Mouse (Mus musculus) gastrocnemius, postnatal 4 days (tissue): ENCODE data around the gene Gnpda2. TPM values are rescaled to one million over a fixed set of nuclear protein-coding genes. Genes with fewer than 3 reads are reported as not detected.

Experiments
- DNase-seq, 2 experiments: peaks; one replicate each; pipeline ENCODE4 v3.0.0; 2021 to 2022; ENCODE audit warnings: low spot score in 2 of 2, mixed read lengths in 2 of 2
- long read RNA-seq, 2 experiments: library from polyadenylated mRNA; stranded (forward); transcript quantifications; one replicate each; pipeline ENCODE4 v2.0.0; 2021
- total RNA-seq, 2 experiments: library from RNA; stranded (reverse); gene quantifications; 2 replicates each; pipeline ENCODE4 v1.2.3; 2021

Gnpda2 gene
- total RNA-seq, result 10 to 100 TPM; 10.2 to 11.2 TPM
- long read RNA-seq, experiment 1, transcript Gnpda2-201 (7 exons, 1,894 nt), result major isoform, 11 of 16 reads
- long read RNA-seq, experiment 1, partial matches to known transcripts, result 2 of 16 reads
- long read RNA-seq, experiment 1, other reads (novel, unspliced or antisense), result 3 of 16 reads
- long read RNA-seq, experiment 2, transcript Gnpda2-201 (7 exons, 1,894 nt), result major isoform, 18 of 21 reads
- long read RNA-seq, experiment 2, partial matches to known transcripts, result 0 of 21 reads
- long read RNA-seq, experiment 2, other reads (novel, unspliced or antisense), result 2 of 21 reads

- peak; percentile 67 to 83 for DNase-seq
Measured at GRCm38 (mm10) chr5:69591640-69592461, at the start of gene Gnpda2. Gene Gnpda2 (minus strand): TSS chr5:69592340.

DNA sequence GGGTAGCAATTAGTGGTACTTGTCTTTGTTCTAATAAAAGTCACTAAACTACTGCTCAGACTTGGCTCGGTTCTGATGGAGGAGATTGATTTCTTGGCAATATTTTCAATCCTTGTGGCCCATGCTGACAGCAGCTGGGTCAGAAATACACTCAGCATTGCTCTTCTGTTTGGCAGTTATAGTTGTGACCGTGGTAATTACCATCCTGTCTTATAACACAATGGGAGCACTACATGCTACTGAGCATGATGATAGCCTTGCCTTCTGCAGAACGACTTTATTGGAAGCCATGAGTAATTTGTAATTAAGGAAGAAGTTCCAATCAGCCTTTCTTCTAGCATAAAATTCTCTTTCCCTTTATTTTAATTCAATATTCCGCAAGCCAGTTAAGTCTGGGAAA, 42.6 kb upstream of the Gnpda2 start:
- no peak for DNase-seq

DNA sequence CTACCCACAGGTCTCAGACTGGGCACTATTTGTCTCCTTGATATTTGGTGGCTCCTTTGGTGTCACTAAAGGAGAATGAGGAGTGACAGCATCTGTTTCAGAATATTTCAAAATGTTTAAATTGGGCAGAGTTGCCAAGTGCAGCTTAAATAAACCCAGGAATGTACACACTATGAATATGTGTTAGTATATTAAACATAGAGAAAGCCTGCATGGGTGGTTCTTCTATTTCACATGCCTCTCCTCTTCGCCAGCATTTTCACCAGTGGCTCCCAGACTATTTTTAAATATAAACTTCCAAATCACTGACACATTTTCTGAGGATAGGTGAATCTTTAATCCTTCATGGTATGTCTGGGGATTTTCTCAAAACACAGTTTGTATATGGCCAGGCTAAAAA, 28.8 kb upstream of the Gnpda2 start:
- no peak for DNase-seq

GRCm38 (mm10) chr5:69613209-69613796, 21.2 kb upstream of the Gnpda2 start:
- no peak for DNase-seq

GRCm38 (mm10) chr5:69601027-69601426, 8.9 kb upstream of the Gnpda2 start:
- no peak for DNase-seq

DNA sequence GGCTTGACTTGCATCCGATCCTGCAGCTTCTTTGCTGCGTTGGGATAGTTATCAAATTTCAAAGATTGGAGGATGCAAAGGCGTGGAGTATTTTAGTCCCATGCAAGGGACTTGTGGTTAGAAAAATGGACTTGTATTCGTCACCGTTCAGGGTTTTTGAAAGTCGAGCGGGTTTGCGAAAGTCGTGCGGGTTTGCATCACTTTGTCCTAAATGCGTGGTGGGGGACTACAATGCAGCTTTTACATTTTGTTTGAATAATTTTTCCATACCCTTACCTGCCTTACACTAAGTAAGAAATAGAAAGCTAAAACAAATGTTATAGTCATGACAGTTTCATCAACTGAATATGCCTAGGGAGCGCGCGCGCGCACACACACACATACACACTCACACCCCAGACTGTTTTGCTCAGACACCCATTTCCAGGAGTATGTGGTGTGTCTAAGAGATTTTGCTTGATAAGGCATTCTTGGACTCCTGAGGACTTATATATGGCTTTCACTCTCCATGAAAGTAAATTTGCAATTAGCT, 34.7 kb downstream of the Gnpda2 start:
- DNase-seq, result no peak

- peak; percentile 92 to 94 for DNase-seq
Measured at GRCm38 (mm10) chr5:69556628-69557403, 35.3 kb downstream of the Gnpda2 start, which contains the start of gene Guf1. Gene Guf1 (plus strand): TSS chr5:69556923.

DNA sequence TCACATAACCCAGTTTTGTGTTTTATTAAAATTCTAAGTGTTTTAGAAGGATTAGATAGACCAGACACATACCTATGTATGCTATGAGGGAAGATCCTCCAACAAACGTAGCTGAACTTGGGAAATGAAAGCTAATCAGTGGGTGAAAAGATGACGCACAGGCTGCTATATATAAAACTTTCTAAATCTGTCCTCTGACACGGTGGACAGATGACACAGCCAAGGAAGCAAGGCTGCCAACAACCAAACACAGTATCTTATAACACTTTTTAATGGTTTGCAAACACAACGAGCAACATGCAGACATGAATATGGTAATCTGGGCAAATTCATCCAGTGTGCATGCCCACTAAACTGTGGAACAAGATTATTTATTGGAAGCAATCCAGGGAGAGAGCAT, 49.7 kb downstream of the Gnpda2 start, which contains the start of gene Yipf7:
Gene Yipf7 (minus strand): TSS at position 160 of the 400 bp plus-strand sequence.
- DNase-seq, result no peak

- no peak for DNase-seq
Measured at GRCm38 (mm10) chr5:69541680-69542079, 50.5 kb downstream of the Gnpda2 start.

GRCm38 (mm10) chr5:69523944-69524343, 68.2 kb downstream of the Gnpda2 start:
- no peak for DNase-seq

Other genes with a start within 250 kb of the Gnpda2 start
- gene Yipf7, start 49.7 kb downstream of the Gnpda2 start, total RNA-seq, result 10 to 100 TPM; 49.8 to 49.9 TPM
- gene Guf1, start 35.4 kb downstream of the Gnpda2 start, total RNA-seq, result 10 to 100 TPM; 18.4 to 22.9 TPM